Comparison of ENCODE assay signal across 9 mouse cellular contexts in genomic region chr17:71225091-71225490, GRCm38 (mm10). TPM values are rescaled to one million over a fixed set of nuclear protein-coding genes. Genes with fewer than 3 reads are reported as not detected.
DNase-seq lines count a peak whose midpoint lies in the region; TF ChIP-seq lines count a peak whose summit lies in the region.
"Had no signal": no experiment of that assay in that cellular context is flagged by ENCODE, and none has a peak within 500 bp of the region (broad histone marks: within the 10 kb centered on the region; RNA-seq: fewer than 3 reads in every experiment).

No protein-coding gene starts in this region.

- peak; percentile 22 for DNase-seq in adrenal gland, adult 2 months
- no peak for DNase-seq in adrenal gland, adult 8-10 months
- no peak for DNase-seq in left cerebral cortex, adult 2 months (ENCODE audit: extremely low spot score in 1 of 2, low spot score in 2 of 2)
- no peak for DNase-seq in left cerebral cortex, postnatal 36 days (ENCODE audit: low spot score in 2 of 2)
- DNase-seq in brain, adult 2 months (ENCODE audit: low read depth, low spot score), result peak; percentile 39
- DNase-seq in limb, embryonic 10.5 days (ENCODE audit: low spot score), result peak; percentile 53
- peak; percentile 44 to 71 for DNase-seq in spleen, postnatal 10 days (ENCODE audit: low spot score in 2 of 2)
- no peak for DNase-seq in Muller cell, postnatal 12 days (ENCODE audit: inconsistent ontology term)

- H3K9me3 ChIP-seq in limb, embryonic 10.5 days (replicated peaks), result no peaks in the 10 kb centered on the region

- no peaks in the 10 kb centered on the region for H3K27me3 ChIP-seq in limb, embryonic 10.5 days (ENCODE audit: low read depth, poor library complexity, severe bottlenecking)

- no peak overlapping the region for H3K27ac ChIP-seq in left cerebral cortex, adult 2 months
- no peak overlapping the region for H3K27ac ChIP-seq in limb, embryonic 10.5 days

- TF ChIP-seq CTCF in left cerebral cortex, adult 2 months (IDR thresholded peaks at IDR 0.05), result peak; percentile 58

- H3K4me3 ChIP-seq in left cerebral cortex, adult 2 months, result no peak overlapping the region
- no peak overlapping the region for H3K4me3 ChIP-seq in limb, embryonic 10.5 days
- H3K4me3 ChIP-seq: myocyte had no signal

- H3K4me1 ChIP-seq in limb, embryonic 10.5 days, result peaks cover 4% of the 10 kb centered on the region; the same call in 1 of the 2 replicates

- peaks cover 51% of the 10 kb centered on the region for H3K36me3 ChIP-seq in limb, embryonic 10.5 days

- 37% methylated on average over 5 of the region's 5 CpGs for WGBS in limb, embryonic 10.5 days

- intact Hi-C loops in left cerebral cortex, adult 2 months (cut with DNase I), result no loop called here
- intact Hi-C loops in left cerebral cortex, postnatal 36 days (cut with DNase I), result no loop called here

RNA-seq across cellular contexts. Expression of gene Lpin2, which starts 42.7 kb away (rescaled TPM):
- total RNA-seq in adrenal gland, adult 2 months (2021), result 10 to 100 TPM; 38.1 to 43.0 TPM
- polyA plus RNA-seq in adrenal gland, adult 2 months (2012; rRNA removed), result 7.0 and 8.2 TPM in 2 replicates
- 10 to 100 TPM; 43.3 to 68.5 (median 55.2) TPM for total RNA-seq in adrenal gland, adult 8-10 months (2022)
- 10 to 100 TPM; 85.2 to 86.5 TPM for total RNA-seq in left cerebral cortex, adult 2 months (2021)
- 10 to 100 TPM; 74.0 to 89.0 TPM for total RNA-seq in left cerebral cortex, postnatal 36 days (2021)
- 40.0 and 51.8 TPM in 2 replicates for polyA plus RNA-seq in limb, embryonic 10.5 days (2016; fragmentation: Nextera tagmentation; extraction: Ambion mirVana)

Comparison
In these comparisons a context has a peak if more than half of its experiments do, and no peak if none do; other contexts are left out.
1. DNase-seq: peak in adrenal gland, adult 2 months (single experiment), brain, adult 2 months (single experiment), limb, embryonic 10.5 days (single experiment) and spleen, postnatal 10 days (2 of 2); none in adrenal gland, adult 8-10 months (single experiment), left cerebral cortex, adult 2 months (0 of 2), left cerebral cortex, postnatal 36 days (0 of 2) and Muller cell, postnatal 12 days (single experiment).